Mouse (Mus musculus) adrenal gland, adult 18-20 months (tissue): Measurements from ENCODE around the gene Gm42417. TPM values are rescaled to one million over a fixed set of nuclear protein-coding genes. Genes with fewer than 3 reads are reported as not detected.

ENCODE experiments used
- microRNA-seq, 2 experiments: library from miRNA; unstranded; fragments of <30 nt; microRNA quantifications; one replicate each; pipeline ENCODE4 v1.2.0; 2021; ENCODE audit warnings: borderline number of aligned reads in 2 of 2
- total RNA-seq, 2 experiments: library from RNA; stranded (reverse); gene quantifications; 1 replicate in 1 of 2; 2 replicates in 1 of 2; pipeline ENCODE4 v1.2.3; 2021

Gene Gm42417
- total RNA-seq, 2 experiments from 2014 or later: not detected

Small RNA genes within 50 kb of the gene (microRNA-seq; reads per million reads assigned to microRNA genes)
- gene Gm47280: 0 reads per million in 2 experiments

Other genes starting within 250 kb of the Gm42417 start
- gene Arid5a, start 231.7 kb downstream of the Gm42417 start, total RNA-seq: 1 to 10 TPM; 6.3 to 7.9 TPM
- 100 to 1,000 TPM in 1 of 2 experiments, 10 to 100 TPM in 1; 97.7 to 107 TPM for gene Kansl3, start 170.2 kb downstream of the Gm42417 start, total RNA-seq
- gene Fer1l5, start 167.1 kb downstream of the Gm42417 start, total RNA-seq: under 1 TPM in 1 of 2 experiments, not detected in 1; 0.16 TPM
- 10 to 100 TPM; 48.6 to 62.1 TPM for gene Lman2l, start 94.2 kb downstream of the Gm42417 start, total RNA-seq
- 1 to 10 TPM; 3.6 to 5.9 TPM for gene Cnnm4, start 67.8 kb downstream of the Gm42417 start, total RNA-seq
- 10 to 100 TPM; 20.8 to 28.9 TPM for gene Cnnm3, start 27.6 kb downstream of the Gm42417 start, total RNA-seq
- gene Ankrd23, start 2.5 kb downstream of the Gm42417 start, total RNA-seq: 10 to 100 TPM; 10.3 to 10.6 TPM
- gene Ankrd39, start 8.0 kb upstream of the Gm42417 start, total RNA-seq: 10 to 100 TPM; 11.0 to 11.1 TPM
- 10 to 100 TPM; 13.7 to 15.8 TPM for gene Sema4c, start 18.9 kb upstream of the Gm42417 start, total RNA-seq
- 1 to 10 TPM in 1 of 2 experiments, not detected in 1; 1.0 TPM for gene Fam178b, start 143.8 kb upstream of the Gm42417 start, total RNA-seq
- gene Cox5b, start 152.0 kb upstream of the Gm42417 start, total RNA-seq: 1,000 to 10,000 TPM in 1 of 2 experiments, 100 to 1,000 TPM in 1; 940 to 1,277 TPM
- gene 4933424G06Rik, start 170.7 kb upstream of the Gm42417 start, total RNA-seq: not detected
- 100 to 1,000 TPM; 113 to 143 TPM for gene Actr1b, start 175.0 kb upstream of the Gm42417 start, total RNA-seq
- under 1 TPM; 0.66 to 0.77 TPM for gene Zap70, start 222.4 kb upstream of the Gm42417 start, total RNA-seq